Mouse (Mus musculus): ENCODE data around the gene Gm8113. TPM values are rescaled to one million over a fixed set of nuclear protein-coding genes. Genes with fewer than 3 reads are reported as not detected.
"Not testable (repeated sequence)": the region's sequence is repeated elsewhere in the genome, so short reads cannot be mapped to it uniquely, and the experiment has no call there.

Gene Gm8113
- total RNA-seq, 1 experiment, result 0.67 TPM

GRCm38 (mm10) chr14:43918214-43918613 lies 7.0 kb upstream of the Gm8113 start:
- H3K4me3 ChIP-seq (ENCODE audit: insufficient read depth in 1 of 2, low read depth in 1 of 2, low read length in 2 of 2, poor library complexity in 1 of 2, severe bottlenecking in 1 of 2); H3K36me3 ChIP-seq (ENCODE audit: control insufficient read depth, insufficient read depth, low read length, poor library complexity, severe bottlenecking); in situ Hi-C loops (cut with MboI; ENCODE audit: low sequenced_read_pairs in 2 of 2, unreplicated experiment in 2 of 2); H3K27ac ChIP-seq (ENCODE audit: insufficient read depth, low read depth, low read length, poor library complexity, severe bottlenecking); H3K9ac ChIP-seq (ENCODE audit: insufficient read depth, low read depth, low read length, poor library complexity, severe bottlenecking); H3K4me1 ChIP-seq (ENCODE audit: control insufficient read depth in 2 of 2, insufficient read depth in 2 of 2, low read length in 2 of 2, poor library complexity in 1 of 2); DNase-seq (ENCODE audit: low read depth, low spot score); H3K9me3 ChIP-seq (ENCODE audit: control insufficient read depth, insufficient read depth, low read depth, low read length): not testable (repeated sequence)

- in situ Hi-C loops (cut with MboI; ENCODE audit: low sequenced_read_pairs in 2 of 2, unreplicated experiment in 2 of 2); H3K27ac ChIP-seq (ENCODE audit: insufficient read depth, low read depth, low read length, poor library complexity, severe bottlenecking); H3K9ac ChIP-seq (ENCODE audit: insufficient read depth, low read depth, low read length, poor library complexity, severe bottlenecking); DNase-seq (ENCODE audit: low read depth, low spot score); H3K4me3 ChIP-seq (ENCODE audit: insufficient read depth in 1 of 2, low read depth in 1 of 2, low read length in 2 of 2, poor library complexity in 1 of 2, severe bottlenecking in 1 of 2); H3K9me3 ChIP-seq (ENCODE audit: control insufficient read depth, insufficient read depth, low read depth, low read length); H3K36me3 ChIP-seq (ENCODE audit: control insufficient read depth, insufficient read depth, low read length, poor library complexity, severe bottlenecking); H3K4me1 ChIP-seq (ENCODE audit: control insufficient read depth in 2 of 2, insufficient read depth in 2 of 2, low read length in 2 of 2, poor library complexity in 1 of 2): not testable (repeated sequence)
Measured at GRCm38 (mm10) chr14:43923459-43923858, 1.7 kb upstream of the Gm8113 start, which contains the start of gene Ear10. Gene Ear10, minus strand, starts transcription at chr14:43923559.

GRCm38 (mm10) chr14:43925404-43925950 lies 287 bp downstream of the Gm8113 start:
- H3K9me3 ChIP-seq (ENCODE audit: control insufficient read depth, insufficient read depth, low read depth, low read length); DNase-seq (ENCODE audit: low read depth, low spot score); in situ Hi-C loops (cut with MboI; ENCODE audit: low sequenced_read_pairs in 2 of 2, unreplicated experiment in 2 of 2): not testable (repeated sequence)

GRCm38 (mm10) chr14:43932991-43933390 lies 7.8 kb downstream of the Gm8113 start:
- H3K4me3 ChIP-seq (ENCODE audit: insufficient read depth in 1 of 2, low read depth in 1 of 2, low read length in 2 of 2, poor library complexity in 1 of 2, severe bottlenecking in 1 of 2); H3K9me3 ChIP-seq (ENCODE audit: control insufficient read depth, insufficient read depth, low read depth, low read length); H3K9ac ChIP-seq (ENCODE audit: insufficient read depth, low read depth, low read length, poor library complexity, severe bottlenecking); H3K27ac ChIP-seq (ENCODE audit: insufficient read depth, low read depth, low read length, poor library complexity, severe bottlenecking); DNase-seq (ENCODE audit: low read depth, low spot score); H3K36me3 ChIP-seq (ENCODE audit: control insufficient read depth, insufficient read depth, low read length, poor library complexity, severe bottlenecking); H3K4me1 ChIP-seq (ENCODE audit: control insufficient read depth in 2 of 2, insufficient read depth in 2 of 2, low read length in 2 of 2, poor library complexity in 1 of 2); in situ Hi-C loops (cut with MboI; ENCODE audit: low sequenced_read_pairs in 2 of 2, unreplicated experiment in 2 of 2): not testable (repeated sequence)

More at GRCm38 (mm10) chr14:43925404-43925950, 287 bp downstream of the Gm8113 start:
- H3K36me3 ChIP-seq (ENCODE audit: control insufficient read depth, insufficient read depth, low read length, poor library complexity, severe bottlenecking); H3K27ac ChIP-seq (ENCODE audit: insufficient read depth, low read depth, low read length, poor library complexity, severe bottlenecking); H3K4me1 ChIP-seq (ENCODE audit: control insufficient read depth in 2 of 2, insufficient read depth in 2 of 2, low read length in 2 of 2, poor library complexity in 1 of 2): not testable (repeated sequence)
- H3K9ac ChIP-seq (ENCODE audit: insufficient read depth, low read depth, low read length, poor library complexity, severe bottlenecking), result peak overlapping the region; percentile 82
- H3K4me3 ChIP-seq (ENCODE audit: insufficient read depth in 1 of 2, low read depth in 1 of 2, low read length in 2 of 2, poor library complexity in 1 of 2, severe bottlenecking in 1 of 2), result peak overlapping the region; percentile 74 to 89

- H3K9ac ChIP-seq (ENCODE audit: insufficient read depth, low read depth, low read length, poor library complexity, severe bottlenecking); DNase-seq (ENCODE audit: low read depth, low spot score); H3K27ac ChIP-seq (ENCODE audit: insufficient read depth, low read depth, low read length, poor library complexity, severe bottlenecking); H3K4me3 ChIP-seq (ENCODE audit: insufficient read depth in 1 of 2, low read depth in 1 of 2, low read length in 2 of 2, poor library complexity in 1 of 2, severe bottlenecking in 1 of 2); H3K36me3 ChIP-seq (ENCODE audit: control insufficient read depth, insufficient read depth, low read length, poor library complexity, severe bottlenecking); in situ Hi-C loops (cut with MboI; ENCODE audit: low sequenced_read_pairs in 2 of 2, unreplicated experiment in 2 of 2); H3K9me3 ChIP-seq (ENCODE audit: control insufficient read depth, insufficient read depth, low read depth, low read length); H3K4me1 ChIP-seq (ENCODE audit: control insufficient read depth in 2 of 2, insufficient read depth in 2 of 2, low read length in 2 of 2, poor library complexity in 1 of 2): not testable (repeated sequence)
Measured at GRCm38 (mm10) chr14:43933399-43933798, 8.2 kb downstream of the Gm8113 start.

GRCm38 (mm10) chr14:43953382-43953781 lies 28.2 kb downstream of the Gm8113 start:
- H3K27ac ChIP-seq (ENCODE audit: insufficient read depth, low read depth, low read length, poor library complexity, severe bottlenecking); H3K36me3 ChIP-seq (ENCODE audit: control insufficient read depth, insufficient read depth, low read length, poor library complexity, severe bottlenecking); in situ Hi-C loops (cut with MboI; ENCODE audit: low sequenced_read_pairs in 2 of 2, unreplicated experiment in 2 of 2); H3K9ac ChIP-seq (ENCODE audit: insufficient read depth, low read depth, low read length, poor library complexity, severe bottlenecking); DNase-seq (ENCODE audit: low read depth, low spot score); H3K9me3 ChIP-seq (ENCODE audit: control insufficient read depth, insufficient read depth, low read depth, low read length); H3K4me1 ChIP-seq (ENCODE audit: control insufficient read depth in 2 of 2, insufficient read depth in 2 of 2, low read length in 2 of 2, poor library complexity in 1 of 2); H3K4me3 ChIP-seq (ENCODE audit: insufficient read depth in 1 of 2, low read depth in 1 of 2, low read length in 2 of 2, poor library complexity in 1 of 2, severe bottlenecking in 1 of 2): not testable (repeated sequence)

GRCm38 (mm10) chr14:43955074-43955473 lies 29.9 kb downstream of the Gm8113 start:
- H3K4me3 ChIP-seq (ENCODE audit: insufficient read depth in 1 of 2, low read depth in 1 of 2, low read length in 2 of 2, poor library complexity in 1 of 2, severe bottlenecking in 1 of 2); in situ Hi-C loops (cut with MboI; ENCODE audit: low sequenced_read_pairs in 2 of 2, unreplicated experiment in 2 of 2); DNase-seq (ENCODE audit: low read depth, low spot score); H3K27ac ChIP-seq (ENCODE audit: insufficient read depth, low read depth, low read length, poor library complexity, severe bottlenecking); H3K4me1 ChIP-seq (ENCODE audit: control insufficient read depth in 2 of 2, insufficient read depth in 2 of 2, low read length in 2 of 2, poor library complexity in 1 of 2); H3K36me3 ChIP-seq (ENCODE audit: control insufficient read depth, insufficient read depth, low read length, poor library complexity, severe bottlenecking); H3K9me3 ChIP-seq (ENCODE audit: control insufficient read depth, insufficient read depth, low read depth, low read length); H3K9ac ChIP-seq (ENCODE audit: insufficient read depth, low read depth, low read length, poor library complexity, severe bottlenecking): not testable (repeated sequence)

- H3K9me3 ChIP-seq (ENCODE audit: control insufficient read depth, insufficient read depth, low read depth, low read length); in situ Hi-C loops (cut with MboI; ENCODE audit: low sequenced_read_pairs in 2 of 2, unreplicated experiment in 2 of 2); H3K9ac ChIP-seq (ENCODE audit: insufficient read depth, low read depth, low read length, poor library complexity, severe bottlenecking); H3K4me3 ChIP-seq (ENCODE audit: insufficient read depth in 1 of 2, low read depth in 1 of 2, low read length in 2 of 2, poor library complexity in 1 of 2, severe bottlenecking in 1 of 2); DNase-seq (ENCODE audit: low read depth, low spot score); H3K4me1 ChIP-seq (ENCODE audit: control insufficient read depth in 2 of 2, insufficient read depth in 2 of 2, low read length in 2 of 2, poor library complexity in 1 of 2); H3K36me3 ChIP-seq (ENCODE audit: control insufficient read depth, insufficient read depth, low read length, poor library complexity, severe bottlenecking); H3K27ac ChIP-seq (ENCODE audit: insufficient read depth, low read depth, low read length, poor library complexity, severe bottlenecking): not testable (repeated sequence)
Measured at GRCm38 (mm10) chr14:43956769-43957168, 31.6 kb downstream of the Gm8113 start, which contains the start of gene Ang5. Gene Ang5, plus strand, starts transcription at chr14:43957069.
